Mouse (Mus musculus) B cell, adult 2 months (primary cell): ENCODE measurements at regions not wholly inside any gene's neighbourhood (a gene's known extent, or its start where the extent isn't known, plus 50 kb on each side); places are given as distances from the start of the nearest gene placed in this dataset.
A peak's percentile ranks its signal among the peaks of the same experiment; 100 is the strongest.

ENCODE experiments used
- DNase-seq, 2 experiments: peaks; one replicate each; pipeline ENCODE4 v3.0.0; 2022

- DNase-seq = no peak
Observed at GRCm38 (mm10) chr12:16261465-16261864, 349.3 kb downstream of the Lpin1 start.

- DNase-seq = no peak
Observed at GRCm38 (mm10) chr12:16260981-16261380, 349.8 kb downstream of the Lpin1 start.

GRCm38 (mm10) chr12:16260501-16260900, 350.3 kb downstream of the Lpin1 start:
- DNase-seq = no peak

GRCm38 (mm10) chr12:16250621-16251020, 360.1 kb downstream of the Lpin1 start:
- no peak for DNase-seq

- no peak for DNase-seq
Observed at GRCm38 (mm10) chr12:16250096-16250495, 360.7 kb downstream of the Lpin1 start.

GRCm38 (mm10) chr12:16239792-16240191, 371.0 kb downstream of the Lpin1 start:
- no peak for DNase-seq

- DNase-seq = no peak
Observed at GRCm38 (mm10) chr12:16237498-16237897, 373.3 kb downstream of the Lpin1 start.

- no peak for DNase-seq
Observed at GRCm38 (mm10) chr12:16233559-16233958, 377.2 kb downstream of the Lpin1 start.

GRCm38 (mm10) chr12:16232828-16233227, 377.9 kb downstream of the Lpin1 start:
- no peak for DNase-seq

- DNase-seq = no peak
Observed at GRCm38 (mm10) chr12:16232051-16232450, 378.7 kb downstream of the Lpin1 start.

- DNase-seq = peak; percentile 9 to 24
Observed at GRCm38 (mm10) chr12:16231093-16231492, 379.7 kb downstream of the Lpin1 start.

GRCm38 (mm10) chr12:16225428-16225827, 385.3 kb downstream of the Lpin1 start:
- DNase-seq = no peak

- DNase-seq = no peak
Observed at GRCm38 (mm10) chr12:16222836-16223450, 387.8 kb downstream of the Lpin1 start.

- DNase-seq = no peak
Observed at GRCm38 (mm10) chr12:16222205-16222604, 388.6 kb downstream of the Lpin1 start.

GRCm38 (mm10) chr12:16221142-16221541, 389.6 kb downstream of the Lpin1 start:
- DNase-seq = no peak

GRCm38 (mm10) chr12:16220561-16220960, 390.2 kb downstream of the Lpin1 start:
- no peak for DNase-seq

GRCm38 (mm10) chr12:16218906-16219305, 391.9 kb downstream of the Lpin1 start:
- DNase-seq = no peak

- no peak for DNase-seq
Observed at GRCm38 (mm10) chr12:16210553-16210952, 393.8 kb upstream of the Trib2 start.

GRCm38 (mm10) chr12:16210111-16210510, 393.4 kb upstream of the Trib2 start:
- DNase-seq = no peak

- DNase-seq = no peak
Observed at GRCm38 (mm10) chr12:16204941-16205340, 388.2 kb upstream of the Trib2 start.

GRCm38 (mm10) chr12:16196917-16197316, 380.2 kb upstream of the Trib2 start:
- no peak for DNase-seq

GRCm38 (mm10) chr12:16191803-16192389, 375.2 kb upstream of the Trib2 start:
- peak in 1 of 2 experiments; percentile 15 for DNase-seq

GRCm38 (mm10) chr12:16190706-16191105, 374.0 kb upstream of the Trib2 start:
- no peak for DNase-seq

GRCm38 (mm10) chr12:16189441-16189840, 372.7 kb upstream of the Trib2 start:
- DNase-seq = no peak

- DNase-seq = peak in 1 of 2 experiments; percentile 23
Observed at GRCm38 (mm10) chr12:16185976-16186515, 369.3 kb upstream of the Trib2 start.
